Mouse (Mus musculus) heart, embryonic 10.5 days (tissue): Measurements from ENCODE around the gene Anapc5. TPM values are rescaled to one million over a fixed set of nuclear protein-coding genes. Genes with fewer than 3 reads are reported as not detected.

Experiments
- DNase-seq: peaks from one replicate; pipeline ENCODE4 v3.0.0-alpha.2; 2017; ENCODE audit warnings: low spot score
- H3K27ac ChIP-seq: fragments of 300-500 bp; sonication (generic); 2 replicates; pipeline ENCODE4 v1.5.1; 2016; ENCODE audit warnings: mild to moderate bottlenecking
- H3K27me3 ChIP-seq: fragments of 300-500 bp; sonication (generic); 2 replicates; pipeline ENCODE4 v1.6.1; 2016; ENCODE audit warnings: mild to moderate bottlenecking; ENCODE audit not compliant: poor library complexity, insufficient read depth, severe bottlenecking
- H3K36me3 ChIP-seq: fragments of 300-500 bp; sonication (generic); 2 replicates; pipeline ENCODE4 v1.6.1; 2016; ENCODE audit warnings: mild to moderate bottlenecking, moderate library complexity
- H3K4me1 ChIP-seq: fragments of 300-500 bp; sonication (generic); 2 replicates; pipeline ENCODE4 v1.6.1; 2016; ENCODE audit warnings: mild to moderate bottlenecking
- H3K4me3 ChIP-seq: fragments of 300-500 bp; sonication (generic); 2 replicates; pipeline ENCODE4 v1.5.1; 2016; ENCODE audit warnings: mild to moderate bottlenecking, moderate library complexity
- H3K9me3 ChIP-seq: fragments of 300-500 bp; sonication (generic); 2 replicates; pipeline ENCODE4 v1.6.1; 2016; ENCODE audit warnings: mild to moderate bottlenecking, moderate library complexity
- WGBS: fragments of 180-500 bp; shearing (Covaris S2); methylation state at CpG from one replicate; pipeline ENCODE4 v1.1.7; 2016; 5-methylcytosine and 5-hydroxymethylcytosine counted together
- polyA plus RNA-seq: library from polyadenylated mRNA; unstranded; fragments of >200 nt; fragmentation: Nextera tagmentation; extraction: Ambion mirVana; gene quantifications from 2 replicates; pipeline ENCODE4 v1.2.1, GENCODE M21; 2016

Gene Anapc5
- polyA plus RNA-seq, 1 experiment from 2014 or later = 415 TPM

DNA sequence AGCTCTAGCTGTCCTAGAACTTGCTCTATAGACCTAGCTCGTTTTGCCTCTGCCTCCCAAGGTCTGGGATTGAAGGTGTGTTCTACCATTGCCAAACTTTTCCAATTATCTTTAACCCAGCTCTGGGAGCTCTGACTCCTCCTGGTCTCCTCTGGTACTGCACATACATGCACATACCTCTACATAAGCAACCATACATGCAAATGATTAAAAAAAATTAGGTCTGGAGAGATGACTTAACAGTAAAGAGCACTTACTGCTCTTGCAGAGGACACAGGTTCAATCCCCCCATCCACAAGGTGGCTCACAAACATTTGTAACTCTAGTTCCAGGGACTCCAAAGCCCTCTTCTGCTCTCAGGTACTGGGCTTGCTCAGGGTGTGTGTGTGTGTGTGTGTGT lies 2.8 kb upstream of the Anapc5 start:
- no peak overlapping the region for H3K4me3 ChIP-seq
- H3K36me3 ChIP-seq = peaks cover 6% of the 10 kb centered on the region
- DNase-seq = no peak
- H3K27me3 ChIP-seq = no peaks in the 10 kb centered on the region
- H3K4me1 ChIP-seq = peaks cover 10% of the 10 kb centered on the region
- WGBS = 71% methylated on average over 1 of the region's 1 CpGs
- no peaks in the 10 kb centered on the region for H3K9me3 ChIP-seq
- no peak overlapping the region for H3K27ac ChIP-seq

DNA sequence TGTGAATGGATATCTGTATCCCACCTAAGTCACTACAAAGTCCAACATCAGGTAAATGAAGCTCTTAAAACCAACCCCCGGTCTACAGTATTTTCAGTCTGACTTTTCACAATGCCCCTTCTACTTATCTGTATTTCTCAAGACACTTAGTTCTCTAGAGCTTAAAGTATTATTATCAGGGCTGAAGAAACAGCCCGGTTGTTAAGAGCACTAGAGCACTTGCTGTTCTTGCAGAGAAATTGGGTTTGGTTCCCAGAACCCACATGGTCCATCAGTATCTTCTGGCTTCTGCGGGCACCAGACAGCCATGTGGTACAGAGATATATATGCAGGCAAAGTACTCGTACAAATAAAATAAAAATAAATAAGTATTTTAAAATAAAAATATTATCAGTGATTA lies 1.3 kb upstream of the Anapc5 start:
- H3K27me3 ChIP-seq = no peaks in the 10 kb centered on the region

DNA sequence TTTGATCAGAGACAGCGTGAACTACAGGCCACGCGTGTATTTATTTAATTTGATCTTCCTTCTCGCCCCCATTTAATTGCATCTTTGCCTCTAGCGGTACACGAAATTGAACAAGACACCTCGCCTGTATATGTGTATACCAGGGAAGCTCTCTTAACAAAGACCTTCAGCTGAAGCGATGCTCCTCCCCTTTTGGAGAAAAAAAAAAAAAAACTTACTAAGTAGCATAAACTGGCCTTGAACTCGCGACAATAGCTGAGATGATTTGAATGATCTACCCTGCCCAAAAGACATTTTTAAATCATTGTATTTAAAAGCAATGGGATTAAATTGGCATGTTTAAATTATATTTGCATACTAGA lies 366 bp upstream of the Anapc5 start:
- no peak for DNase-seq
- WGBS = under 1% methylated on average over 10 of the region's 10 CpGs
- Histone ChIP-seq H3K27me3 (no peaks in the 10 kb centered on the region), H3K27ac (peak overlapping the region; percentile 97), H3K36me3 (peaks cover 30% of the 10 kb centered on the region), H3K4me1 (peaks cover 10% of the 10 kb centered on the region), H3K4me3 (peak overlapping the region; percentile 87), H3K9me3 (no peaks in the 10 kb centered on the region)

More for the DNA sequence above, 1.3 kb upstream of the Anapc5 start:
- 85% methylated on average over 4 of the region's 4 CpGs for WGBS
- DNase-seq = no peak
- Histone ChIP-seq H3K36me3 (peaks cover 21% of the 10 kb centered on the region), H3K27ac (no peak overlapping the region), H3K4me1 (peaks cover 10% of the 10 kb centered on the region), H3K9me3 (no peaks in the 10 kb centered on the region), H3K4me3 (no peak overlapping the region)

DNA sequence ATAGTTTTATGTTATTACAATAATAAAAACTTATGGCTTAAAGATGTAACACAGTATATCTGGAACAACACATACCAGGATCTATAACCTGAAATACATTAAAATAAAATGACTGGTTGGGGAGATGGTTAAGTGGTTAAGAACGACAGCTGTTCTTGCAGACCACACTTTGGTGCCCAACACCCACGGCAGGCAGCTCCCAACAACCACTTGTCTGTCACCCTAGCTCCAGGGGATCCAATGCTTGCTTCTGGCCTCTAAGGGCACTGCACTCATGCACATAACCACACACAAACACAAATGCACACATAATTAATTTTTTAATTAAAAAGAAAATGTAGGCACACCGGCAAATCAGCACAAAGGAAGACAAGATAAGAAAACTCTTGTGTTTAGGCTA lies 8.4 kb downstream of the Anapc5 start:
- Histone ChIP-seq H3K9me3 (no peaks in the 10 kb centered on the region), H3K4me3 (no peak overlapping the region), H3K27me3 (no peaks in the 10 kb centered on the region), H3K27ac (no peak overlapping the region), H3K36me3 (peaks cover 90% of the 10 kb centered on the region), H3K4me1 (no peaks in the 10 kb centered on the region)
- DNase-seq = no peak
- WGBS = 82% methylated on average over 3 of the region's 3 CpGs

DNA sequence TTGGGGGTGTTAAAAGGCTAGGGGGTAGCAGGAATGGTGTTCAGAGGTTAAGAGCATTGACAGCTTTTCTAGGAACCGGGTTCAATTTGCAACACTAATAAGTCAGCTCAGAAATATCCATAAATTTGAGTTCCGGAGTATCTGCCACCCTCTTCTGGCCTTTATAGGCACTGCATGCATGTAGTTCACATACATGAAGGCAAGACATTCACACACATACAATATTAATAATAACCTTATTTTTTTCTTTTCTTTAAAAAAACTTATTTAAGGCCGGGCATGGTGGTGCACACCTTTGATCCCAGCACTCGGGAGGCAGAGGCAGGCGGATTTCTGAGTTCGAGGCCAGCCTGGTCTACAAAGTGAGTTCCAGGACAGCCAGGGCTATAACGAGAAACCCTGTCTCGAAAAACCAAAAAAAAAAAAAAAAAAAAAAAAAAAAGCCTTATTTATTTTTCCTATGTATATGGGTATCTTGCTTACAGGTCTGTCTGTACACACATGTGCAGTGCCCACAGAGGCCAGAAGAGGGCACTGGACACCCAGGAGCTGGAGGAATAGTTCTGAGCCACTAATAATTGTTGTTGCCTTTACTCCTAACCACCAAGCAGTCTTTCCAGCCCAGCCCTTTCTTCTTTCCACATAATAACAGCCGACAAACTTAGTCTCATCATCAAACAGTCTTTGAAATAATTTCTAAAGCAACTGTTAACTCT lies 9.6 kb downstream of the Anapc5 start:
- no peak overlapping the region for H3K4me3 ChIP-seq
- no peak overlapping the region for H3K27ac ChIP-seq
- DNase-seq = peak; percentile 81
- H3K36me3 ChIP-seq = peaks cover 90% of the 10 kb centered on the region
- no peaks in the 10 kb centered on the region for H3K9me3 ChIP-seq
- H3K27me3 ChIP-seq = no peaks in the 10 kb centered on the region
- WGBS = 89% methylated on average over 9 of the region's 9 CpGs
- no peaks in the 10 kb centered on the region for H3K4me1 ChIP-seq

DNA sequence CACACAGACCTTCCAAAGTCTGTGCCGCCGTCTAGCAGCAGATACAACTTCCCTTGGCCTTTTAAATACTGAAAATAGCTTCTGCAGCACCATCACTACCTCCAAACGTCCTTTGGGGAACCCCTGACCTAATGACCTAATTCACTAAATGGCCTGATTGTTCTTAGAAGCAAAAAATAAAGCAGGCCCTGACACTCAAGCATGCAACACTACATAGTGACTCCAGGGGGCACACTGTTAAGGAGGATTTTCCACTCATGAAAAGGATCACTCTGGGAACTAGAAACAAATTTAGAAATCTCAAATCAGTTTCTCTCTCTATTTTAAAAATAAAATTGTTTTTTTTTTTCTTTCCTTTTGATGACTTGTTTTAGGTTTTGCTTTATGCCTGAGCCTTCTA lies 15.6 kb downstream of the Anapc5 start:
- H3K27me3 ChIP-seq = no peaks in the 10 kb centered on the region
- no peak overlapping the region for H3K4me3 ChIP-seq
- no peak overlapping the region for H3K27ac ChIP-seq
- H3K4me1 ChIP-seq = peaks cover 9% of the 10 kb centered on the region; the same call in 1 of the 2 replicates
- 70% methylated on average over 3 of the region's 3 CpGs for WGBS
- DNase-seq = no peak
- no peaks in the 10 kb centered on the region for H3K9me3 ChIP-seq
- peaks cover 95% of the 10 kb centered on the region for H3K36me3 ChIP-seq

DNA sequence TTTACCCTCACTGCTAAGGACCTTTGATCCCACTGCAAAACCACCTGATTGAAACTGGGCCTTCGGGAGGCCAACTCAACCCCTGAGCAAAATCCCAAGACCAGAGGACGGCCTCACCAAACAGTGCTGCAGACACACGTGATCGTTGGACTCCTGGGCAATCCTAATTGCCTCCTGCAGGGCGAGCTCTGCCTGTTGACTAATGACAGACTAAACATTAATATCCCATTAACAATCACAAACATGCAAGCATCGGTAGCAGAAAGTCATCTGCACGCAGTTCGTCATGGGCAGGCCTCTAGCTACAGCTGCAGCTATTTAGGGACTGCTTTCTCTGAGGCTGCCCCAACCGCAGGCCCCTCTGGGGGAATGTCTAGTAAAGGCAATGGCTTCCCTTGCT lies 18.4 kb downstream of the Anapc5 start:
- H3K9me3 ChIP-seq = no peaks in the 10 kb centered on the region
- H3K27ac ChIP-seq = no peak overlapping the region
- H3K36me3 ChIP-seq = peaks cover 99% of the 10 kb centered on the region
- WGBS = 87% methylated on average over 9 of the region's 9 CpGs
- H3K27me3 ChIP-seq = no peaks in the 10 kb centered on the region
- H3K4me3 ChIP-seq = no peak overlapping the region
- DNase-seq = no peak
- peaks cover 25% of the 10 kb centered on the region for H3K4me1 ChIP-seq

DNA sequence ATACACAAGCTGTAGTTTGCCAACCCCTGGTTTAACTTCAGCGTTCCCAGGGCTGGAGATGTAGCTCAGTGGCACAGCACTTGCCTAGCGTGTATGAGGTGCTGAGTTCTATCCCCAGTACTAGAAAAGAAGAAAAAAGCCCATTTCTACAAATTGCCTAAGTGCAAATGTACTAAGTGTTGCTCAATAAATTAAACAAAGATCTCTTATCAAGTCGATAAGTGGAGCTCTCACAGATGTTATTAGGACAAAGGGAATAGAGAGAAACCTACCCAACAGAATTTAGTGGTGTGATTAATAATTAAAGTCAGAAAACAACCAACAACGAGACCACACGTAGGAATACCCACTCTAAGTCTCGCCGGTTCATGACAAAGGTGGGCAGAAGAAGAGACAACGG lies 19.5 kb downstream of the Anapc5 start:
- peaks cover 25% of the 10 kb centered on the region for H3K4me1 ChIP-seq
- H3K27ac ChIP-seq = no peak overlapping the region
- H3K36me3 ChIP-seq = peaks cover 96% of the 10 kb centered on the region
- no peak for DNase-seq
- no peaks in the 10 kb centered on the region for H3K9me3 ChIP-seq
- H3K27me3 ChIP-seq = no peaks in the 10 kb centered on the region
- H3K4me3 ChIP-seq = no peak overlapping the region
- WGBS = 94% methylated on average over 8 of the region's 8 CpGs

DNA sequence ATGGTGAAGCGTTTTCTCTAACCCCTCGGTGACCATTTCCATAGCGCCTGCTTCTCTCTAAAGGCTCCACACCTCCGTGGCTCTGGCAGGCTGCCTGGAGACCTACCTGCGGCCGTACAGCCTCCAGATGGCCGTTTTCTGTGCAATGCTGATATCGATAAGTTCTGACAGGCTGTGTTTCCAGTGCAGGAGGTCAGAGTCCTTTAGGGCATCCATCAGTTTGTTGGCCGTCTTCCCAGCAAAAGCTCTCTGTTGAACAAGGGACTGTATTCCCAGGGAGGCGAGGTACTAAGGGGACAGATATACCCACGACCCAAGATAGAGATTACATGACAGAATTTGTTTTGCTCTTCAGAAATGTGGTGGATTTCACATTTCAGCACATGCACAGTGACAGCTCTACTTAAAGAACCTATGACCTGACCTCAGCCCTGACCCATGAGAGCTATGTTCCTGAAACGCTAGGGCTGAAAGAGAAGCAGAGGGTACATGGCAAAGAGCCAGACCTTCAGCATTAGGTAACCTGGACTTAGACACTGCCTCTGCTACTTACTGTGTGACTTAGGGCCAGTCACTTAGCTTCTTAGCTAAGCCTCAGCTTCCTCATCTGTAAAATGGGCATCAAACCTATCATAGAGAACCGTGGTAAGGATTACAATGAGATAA lies 20.7 kb downstream of the Anapc5 start:
- 83% methylated on average over 13 of the region's 13 CpGs for WGBS
- Histone ChIP-seq H3K27me3 (no peaks in the 10 kb centered on the region), H3K36me3 (peaks cover 94% of the 10 kb centered on the region), H3K4me3 (no peak overlapping the region), H3K9me3 (no peaks in the 10 kb centered on the region), H3K4me1 (peaks cover 25% of the 10 kb centered on the region), H3K27ac (no peak overlapping the region)
- DNase-seq = no peak

DNA sequence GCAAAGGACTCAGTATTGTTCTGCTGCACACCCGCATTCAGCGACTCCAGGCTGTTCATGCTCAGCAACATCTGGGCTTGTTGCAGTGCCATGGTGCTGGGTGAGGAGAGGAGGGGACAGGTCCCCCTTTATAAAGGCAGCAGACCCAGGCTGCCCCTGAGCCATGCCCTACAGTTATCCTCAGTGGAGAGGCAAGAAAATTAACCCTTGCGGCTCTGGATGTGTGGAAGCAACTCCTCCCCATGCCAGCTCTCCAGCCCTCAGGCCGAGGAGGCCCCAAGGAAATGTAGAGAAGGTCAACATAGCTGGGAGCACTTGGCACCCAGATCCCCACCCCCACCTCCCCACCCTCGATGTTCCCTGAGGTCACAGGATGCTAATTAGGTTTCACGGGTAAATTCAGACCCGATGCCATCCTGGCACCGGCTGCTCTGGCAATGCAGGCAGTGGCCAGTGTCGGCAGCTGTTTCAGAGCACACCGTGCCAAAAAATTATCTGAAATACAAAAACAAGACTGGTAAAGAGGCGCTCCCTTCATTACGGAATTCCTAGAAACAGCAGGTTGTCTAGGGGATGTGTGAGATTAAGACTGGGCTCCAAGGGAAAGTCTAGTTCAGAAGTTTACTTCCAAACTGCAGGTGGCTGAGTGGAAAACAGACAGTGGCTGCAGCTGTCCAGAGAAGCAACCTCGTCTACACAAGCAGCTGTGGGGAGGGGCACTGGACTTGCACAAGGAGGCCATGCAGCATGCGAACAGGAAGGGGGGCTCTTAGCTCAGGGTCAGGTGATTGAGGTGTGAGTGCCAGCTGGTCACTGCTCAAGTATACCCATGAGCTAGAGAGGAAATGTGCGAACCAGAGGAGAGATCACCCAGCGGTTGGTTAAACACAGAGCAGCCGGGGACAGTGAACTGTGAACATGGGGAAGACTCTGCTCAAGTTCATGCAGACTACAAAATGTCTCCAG lies 21.5 kb downstream of the Anapc5 start:
- H3K27me3 ChIP-seq = no peaks in the 10 kb centered on the region
- no peaks in the 10 kb centered on the region for H3K9me3 ChIP-seq
- WGBS = 89% methylated on average over 17 of the region's 17 CpGs
- no peak overlapping the region for H3K27ac ChIP-seq
- peaks cover 94% of the 10 kb centered on the region for H3K36me3 ChIP-seq
- H3K4me1 ChIP-seq = peaks cover 25% of the 10 kb centered on the region
- H3K4me3 ChIP-seq = no peak overlapping the region
- DNase-seq = no peak

DNA sequence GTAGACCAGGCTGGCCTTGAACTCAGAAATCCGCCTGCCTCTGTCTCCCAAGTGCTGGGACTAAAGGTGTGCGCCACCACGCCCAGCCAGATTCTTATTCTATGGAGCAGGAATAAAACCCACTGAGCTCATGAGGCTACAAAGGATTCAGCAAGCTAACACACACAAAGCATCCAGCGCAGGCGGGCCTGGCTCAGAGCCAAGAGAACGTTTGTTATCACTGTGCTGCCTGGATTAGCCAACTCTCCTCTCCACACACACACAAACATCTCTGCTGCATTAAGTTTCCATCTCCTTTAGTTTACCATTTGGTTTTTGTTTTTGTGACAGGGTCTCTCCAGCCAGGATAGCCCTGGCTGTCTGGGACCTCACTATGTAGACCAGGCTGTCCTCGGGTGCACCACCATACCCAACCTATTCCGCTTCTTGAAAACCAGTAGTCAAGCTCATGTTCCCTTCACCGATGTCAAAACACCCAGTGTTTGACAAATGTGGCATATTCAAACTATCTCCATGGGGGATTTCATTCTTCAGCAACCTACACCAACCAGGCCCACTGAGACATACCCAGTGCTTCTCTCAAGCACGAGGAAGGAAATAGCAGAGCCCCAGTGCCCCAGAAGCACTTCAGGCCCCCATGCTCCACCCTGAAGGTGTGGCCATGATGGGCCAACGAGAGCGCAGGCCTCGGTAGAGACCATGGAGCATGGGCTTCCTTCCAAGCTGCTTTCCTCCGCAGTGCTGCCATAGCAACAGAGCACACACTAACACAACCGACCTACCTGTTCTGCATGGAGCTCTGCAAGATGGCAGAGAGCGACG lies 22.4 kb downstream of the Anapc5 start:
- no peak overlapping the region for H3K27ac ChIP-seq
- WGBS = 69% methylated on average over 17 of the region's 17 CpGs

DNA sequence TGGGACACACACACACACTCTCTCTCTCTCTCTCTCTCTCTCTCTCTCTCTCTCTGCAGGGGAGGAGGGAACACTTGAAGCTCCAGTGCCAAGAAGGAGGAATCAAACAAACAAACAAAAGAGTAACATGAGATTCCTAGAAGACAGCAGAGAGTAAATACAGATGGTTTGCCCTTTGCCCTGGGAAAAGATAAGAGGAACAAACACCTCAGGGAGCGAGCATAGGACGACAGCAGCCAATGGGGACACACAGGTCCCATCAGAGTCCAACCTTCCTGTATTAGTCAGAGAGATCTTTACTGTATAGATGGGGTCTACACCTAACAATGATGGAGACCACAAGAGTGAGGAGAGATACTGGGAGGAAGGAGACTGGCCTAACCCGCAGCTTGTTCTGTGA lies 23.3 kb downstream of the Anapc5 start:
- H3K27ac ChIP-seq = no peak overlapping the region
- no peak overlapping the region for H3K4me3 ChIP-seq
- WGBS = 78% methylated on average over 3 of the region's 3 CpGs

More for the DNA sequence above, 22.4 kb downstream of the Anapc5 start:
- H3K36me3 ChIP-seq = peaks cover 93% of the 10 kb centered on the region
- no peaks in the 10 kb centered on the region for H3K27me3 ChIP-seq
- no peaks in the 10 kb centered on the region for H3K9me3 ChIP-seq
- H3K4me1 ChIP-seq = peaks cover 25% of the 10 kb centered on the region
- DNase-seq = no peak
- H3K4me3 ChIP-seq = no peak overlapping the region

More for the DNA sequence above, 23.3 kb downstream of the Anapc5 start:
- no peak for DNase-seq
- H3K4me1 ChIP-seq = peaks cover 24% of the 10 kb centered on the region
- no peaks in the 10 kb centered on the region for H3K9me3 ChIP-seq
- H3K36me3 ChIP-seq = peaks cover 94% of the 10 kb centered on the region
- no peaks in the 10 kb centered on the region for H3K27me3 ChIP-seq
